Mouse (Mus musculus) bone marrow, adult 2 months (tissue): ENCODE measurements around the gene Gm29666. TPM values are rescaled to one million over a fixed set of nuclear protein-coding genes. Genes with fewer than 3 reads are reported as not detected.

Source experiments
- H3K27ac ChIP-seq: fragments of 200-500 bp; 2 replicates; pipeline ENCODE4 v1.5.1; 2012; ENCODE audit warnings: low read depth, mild to moderate bottlenecking, control low read depth, inconsistent platforms, low read length; ENCODE audit not compliant: control insufficient read depth, poor library complexity, insufficient read depth
- H3K4me1 ChIP-seq: fragments of 200-500 bp; 2 replicates; pipeline ENCODE4 v1.6.1; 2011; ENCODE audit warnings: low read length; ENCODE audit not compliant: control insufficient read depth, insufficient read depth
- H3K4me3 ChIP-seq: fragments of 200-500 bp; replicated peaks from 2 replicates; pipeline ENCODE3; 2011; ENCODE audit warnings: mild to moderate bottlenecking, low read depth, low read length, control low read depth; ENCODE audit not compliant: control insufficient read depth
- CTCF ChIP-seq: fragments of 200-500 bp; IDR thresholded peaks from 2 replicates; pipeline ENCODE4 v1.5.1; 2011; ENCODE audit warnings: low read length, control low read depth; ENCODE audit not compliant: control insufficient read depth, insufficient read depth
- POLR2A ChIP-seq: fragments of 200-500 bp; IDR thresholded peaks from 2 replicates; pipeline ENCODE4 v1.6.1; 2011; ENCODE audit warnings: low read depth, mild to moderate bottlenecking, control low read depth, low read length, borderline replicate concordance; ENCODE audit not compliant: control insufficient read depth
- WGBS: fragments of 180-500 bp; shearing (Covaris S2); methylation state at CpG from one replicate; pipeline ENCODE4 v1.1.7; 2018; 5-methylcytosine and 5-hydroxymethylcytosine counted together
- polyA plus RNA-seq: library from polyadenylated mRNA; stranded (reverse); fragments of >200 nt; gene quantifications from 2 replicates; pipeline ENCODE4 v1.2.4, GENCODE M21; 2011; ENCODE audit warnings: low replicate concordance; ENCODE audit not compliant: missing spikeins, insufficient read depth, insufficient read length

Gm29666 gene
- polyA plus RNA-seq, result 0.92 and 1.0 TPM in 2 replicates

- H3K4me1 ChIP-seq, result no peaks in the 10 kb centered on the region; the same call in 1 of the 2 replicates
- WGBS, result 91% methylated on average over 3 of the region's 3 CpGs
These were observed at the start of gene Gm29666 for GRCm38 (mm10) chr15:84919938-84920337. Gene Gm29666 (minus strand): TSS chr15:84920038.

DNA sequence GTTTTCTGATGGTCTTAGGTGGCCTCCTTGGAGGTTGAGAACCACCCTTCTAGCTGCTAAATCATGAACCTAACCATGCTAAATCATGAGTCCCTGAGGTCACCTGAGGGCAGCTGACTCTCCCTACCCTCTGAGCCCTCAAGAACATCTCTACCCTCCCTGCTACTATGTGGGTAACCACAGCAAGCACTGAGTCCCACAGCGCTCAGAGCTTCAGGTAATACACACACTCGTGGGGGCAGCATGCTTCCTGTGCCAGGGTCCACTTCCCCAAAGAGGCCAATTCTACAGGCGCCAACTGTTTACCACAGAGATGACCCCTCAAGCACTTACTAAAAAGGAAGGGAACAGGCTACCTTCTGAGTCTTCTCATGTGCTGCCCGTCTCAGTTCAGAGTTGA lies 48.7 kb upstream of the Gm29666 start:
- TF ChIP-seq POLR2A, result no peak
- TF ChIP-seq CTCF, result no peak
- Histone ChIP-seq H3K4me1 (peaks cover 4% of the 10 kb centered on the region), H3K27ac (no peak overlapping the region), H3K4me3 (no peak overlapping the region)
- 2% methylated on average over 4 of the region's 4 CpGs for WGBS

More at GRCm38 (mm10) chr15:84919938-84920337, at the start of gene Gm29666:
- Histone ChIP-seq H3K4me3 (no peak within 1 kb of the TSS), H3K27ac (no peak within 1 kb of the TSS)
- TF ChIP-seq CTCF (no peak), POLR2A (no peak)

- no peak for TF ChIP-seq CTCF
- TF ChIP-seq POLR2A, result no peak
- 58% methylated on average over 7 of the region's 7 CpGs for WGBS
- Histone ChIP-seq H3K4me1 (peaks cover 4% of the 10 kb centered on the region), H3K27ac (no peak overlapping the region), H3K4me3 (no peak overlapping the region)
These were observed 45.9 kb upstream of the Gm29666 start for GRCm38 (mm10) chr15:84965575-84966360.

DNA sequence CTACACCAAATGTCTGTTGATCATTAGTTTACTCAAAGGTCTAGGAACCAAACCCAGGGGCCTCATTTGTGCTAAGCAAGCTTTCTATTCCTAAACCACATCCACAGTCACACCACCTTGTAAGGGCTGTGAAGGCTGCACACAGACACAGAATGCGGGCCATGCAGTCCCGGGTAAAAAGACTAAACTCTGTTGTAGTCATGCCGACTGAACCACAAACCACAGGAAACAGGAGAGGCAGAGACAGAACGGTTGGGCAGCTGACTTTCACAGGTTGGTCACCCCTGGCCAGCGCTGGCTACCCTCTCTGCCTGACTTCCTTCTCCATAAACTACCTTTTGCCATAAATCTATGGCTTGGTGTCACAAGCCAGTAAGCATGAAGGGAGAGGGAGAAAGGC lies 44.9 kb upstream of the Gm29666 start:
- 3% methylated on average over 5 of the region's 5 CpGs for WGBS

DNA sequence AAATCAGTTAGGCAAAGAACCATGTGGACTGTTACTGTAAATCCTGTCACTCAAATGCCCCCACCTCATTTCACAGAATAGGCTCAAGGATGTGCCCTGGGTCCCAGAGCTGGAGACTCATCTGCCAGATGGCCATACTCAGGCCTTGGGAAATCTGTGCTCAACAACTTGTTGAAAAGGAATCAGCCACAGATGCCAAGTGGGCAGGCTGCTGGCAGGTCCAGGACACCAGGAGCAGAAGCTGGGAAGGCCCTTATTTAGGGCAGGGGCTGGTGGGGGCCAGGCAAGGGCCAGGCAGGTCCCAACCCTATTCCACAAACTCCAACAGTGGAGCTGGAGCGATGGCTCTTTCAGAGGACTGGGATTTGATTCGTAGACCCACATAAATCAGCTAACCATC lies 42.7 kb upstream of the Gm29666 start:
- TF ChIP-seq CTCF (no peak), POLR2A (no peak)
- Histone ChIP-seq H3K4me3 (no peak overlapping the region), H3K4me1 (peaks cover 4% of the 10 kb centered on the region), H3K27ac (no peak overlapping the region)
- 83% methylated on average over 2 of the region's 2 CpGs for WGBS

More for the DNA sequence above, 44.9 kb upstream of the Gm29666 start:
- no peak overlapping the region for H3K4me3 ChIP-seq
- H3K4me1 ChIP-seq, result peaks cover 4% of the 10 kb centered on the region
- no peak overlapping the region for H3K27ac ChIP-seq
- TF ChIP-seq POLR2A, result no peak
- TF ChIP-seq CTCF, result no peak

- H3K4me1 ChIP-seq, result peaks cover 4% of the 10 kb centered on the region
- WGBS, result 79% methylated on average over 8 of the region's 8 CpGs
- H3K4me3 ChIP-seq, result no peak overlapping the region
- TF ChIP-seq CTCF (no peak), POLR2A (no peak)
- no peak overlapping the region for H3K27ac ChIP-seq
These were observed 40.9 kb upstream of the Gm29666 start for GRCm38 (mm10) chr15:84960692-84961091.

GRCm38 (mm10) chr15:84959891-84960290 lies 40.1 kb upstream of the Gm29666 start:
- no peak overlapping the region for H3K27ac ChIP-seq
- peaks cover 1% of the 10 kb centered on the region for H3K4me1 ChIP-seq
- 56% methylated on average over 6 of the region's 6 CpGs for WGBS
- H3K4me3 ChIP-seq, result no peak overlapping the region
- no peak for TF ChIP-seq CTCF
- TF ChIP-seq POLR2A, result no peak

GRCm38 (mm10) chr15:84958331-84958730 lies 38.5 kb upstream of the Gm29666 start:
- TF ChIP-seq POLR2A (no peak), CTCF (no peak)
- Histone ChIP-seq H3K4me1 (no peaks in the 10 kb centered on the region), H3K27ac (no peak overlapping the region), H3K4me3 (no peak overlapping the region)
- 88% methylated on average over 3 of the region's 3 CpGs for WGBS

DNA sequence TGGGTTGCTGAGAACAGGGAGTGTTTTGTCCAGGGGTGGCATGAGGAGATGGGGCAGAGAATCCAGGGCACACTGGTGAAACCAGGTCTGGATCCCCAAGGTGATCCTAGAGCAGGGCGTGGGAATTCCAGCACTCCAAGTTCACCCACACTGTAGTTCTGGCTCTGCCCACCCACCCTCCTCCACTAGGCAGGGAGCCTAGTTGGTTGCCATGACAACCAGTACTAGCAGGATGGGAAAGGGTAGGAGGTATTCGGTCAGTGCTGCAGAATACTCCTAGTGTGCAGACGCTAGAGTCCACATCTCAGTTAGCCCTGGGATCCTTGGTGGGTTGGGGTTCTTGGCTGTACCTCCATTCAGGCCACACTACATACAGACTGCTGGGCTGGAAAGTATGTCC lies 38.0 kb upstream of the Gm29666 start:
- 86% methylated on average over 3 of the region's 3 CpGs for WGBS
- no peak for TF ChIP-seq POLR2A
- no peak for TF ChIP-seq CTCF
- no peak overlapping the region for H3K27ac ChIP-seq
- no peaks in the 10 kb centered on the region for H3K4me1 ChIP-seq
- H3K4me3 ChIP-seq, result no peak overlapping the region
